Mouse (Mus musculus) heart, adult 9 months (tissue): ENCODE results near the gene Depdc1b.

ENCODE experiments used
- DNase-seq, 2 experiments: peaks; one replicate each; pipeline ENCODE4 v3.0.0; 2022; ENCODE audit warnings: low spot score in 2 of 2

Gene Depdc1b

GRCm38 (mm10) chr13:108354804-108355552 is 38.8 kb downstream of the Depdc1b start:
- DNase-seq = no peak

- no peak for DNase-seq
Observed at GRCm38 (mm10) chr13:108357362-108357761, 41.2 kb downstream of the Depdc1b start.

- no peak for DNase-seq
Observed at GRCm38 (mm10) chr13:108358228-108358627, 42.1 kb downstream of the Depdc1b start.

- no peak for DNase-seq
Observed at GRCm38 (mm10) chr13:108367496-108367895, 51.4 kb downstream of the Depdc1b start.

- DNase-seq = no peak
Observed at GRCm38 (mm10) chr13:108370241-108370941, 54.3 kb downstream of the Depdc1b start.

GRCm38 (mm10) chr13:108371352-108371921 is 55.3 kb downstream of the Depdc1b start:
- DNase-seq = no peak

- no peak for DNase-seq
Observed at GRCm38 (mm10) chr13:108373231-108373630, 57.1 kb downstream of the Depdc1b start.

GRCm38 (mm10) chr13:108376637-108377036 is 60.5 kb downstream of the Depdc1b start:
- DNase-seq = no peak

- no peak for DNase-seq
Observed at GRCm38 (mm10) chr13:108381161-108381560, 65.0 kb downstream of the Depdc1b start.

GRCm38 (mm10) chr13:108383051-108383450 is 66.9 kb downstream of the Depdc1b start:
- DNase-seq = no peak

- DNase-seq = no peak
Observed at GRCm38 (mm10) chr13:108386058-108386457, 69.9 kb downstream of the Depdc1b start.

- peak in 1 of 2 experiments; percentile 15 for DNase-seq
Observed at GRCm38 (mm10) chr13:108390565-108390964, 74.4 kb downstream of the Depdc1b start.

- no peak for DNase-seq
Observed at GRCm38 (mm10) chr13:108403197-108403596, 87.1 kb downstream of the Depdc1b start.

- DNase-seq = no peak
Observed at GRCm38 (mm10) chr13:108404372-108404771, 88.2 kb downstream of the Depdc1b start.

GRCm38 (mm10) chr13:108415464-108415863 is 99.3 kb downstream of the Depdc1b start:
- DNase-seq = no peak

- DNase-seq = no peak
Observed at GRCm38 (mm10) chr13:108418741-108419507, 102.8 kb downstream of the Depdc1b start.

GRCm38 (mm10) chr13:108426322-108426721 is 110.2 kb downstream of the Depdc1b start:
- DNase-seq = no peak

- DNase-seq = no peak
Observed at GRCm38 (mm10) chr13:108428809-108429208, 112.7 kb downstream of the Depdc1b start.

- DNase-seq = no peak
Observed at GRCm38 (mm10) chr13:108429623-108430022, 113.5 kb downstream of the Depdc1b start.

GRCm38 (mm10) chr13:108431776-108432175 is 115.6 kb downstream of the Depdc1b start:
- DNase-seq = no peak

GRCm38 (mm10) chr13:108435687-108436086 is 119.6 kb downstream of the Depdc1b start:
- no peak for DNase-seq

GRCm38 (mm10) chr13:108437424-108437823 is 121.3 kb downstream of the Depdc1b start:
- peak; percentile 2 to 8 for DNase-seq
